Mouse (Mus musculus): ENCODE measurements around the gene C1qc. TPM values are rescaled to one million over a fixed set of nuclear protein-coding genes. Genes with fewer than 3 reads are reported as not detected.

Gene C1qc
- total RNA-seq (2021), result 10 to 100 TPM in 1 of 2 experiments, 1 to 10 TPM in 1; 7.8 to 12.1 TPM
- long read RNA-seq, experiment 1, transcript C1qc-201 (3 exons, 1,203 nt), result major isoform, 14 of 19 reads
- long read RNA-seq, experiment 1, partial matches to known transcripts, result 0 of 19 reads
- long read RNA-seq, experiment 1, other reads (novel, unspliced or antisense), result 5 of 19 reads
- long read RNA-seq, experiment 2, transcript C1qc-201 (3 exons, 1,203 nt), result major isoform, 18 of 22 reads
- long read RNA-seq, experiment 2, partial matches to known transcripts, result 0 of 22 reads
- long read RNA-seq, experiment 2, other reads (novel, unspliced or antisense), result 4 of 22 reads

- intact Hi-C loops (cut with DNase I), result no loop called here
- DNase-seq, result no peak
Observed at GRCm38 (mm10) chr4:136892811-136893210, at the start of gene C1qc. TSS of gene C1qc (minus strand) at chr4:136893065.

GRCm38 (mm10) chr4:136937935-136938334 lies 45.1 kb upstream of the C1qc start:
- intact Hi-C loops (cut with DNase I), result no loop called here
- DNase-seq, result no peak

- intact Hi-C loops (cut with DNase I), result no loop called here
- no peak for DNase-seq
Observed at GRCm38 (mm10) chr4:136937344-136937743, 44.5 kb upstream of the C1qc start.

- no peak for DNase-seq
- intact Hi-C loops (cut with DNase I), result no loop called here
Observed at GRCm38 (mm10) chr4:136934746-136935613, 42.1 kb upstream of the C1qc start.

- intact Hi-C loops (cut with DNase I), result no loop called here
- no peak for DNase-seq
Observed at GRCm38 (mm10) chr4:136930474-136930873, 37.6 kb upstream of the C1qc start.

GRCm38 (mm10) chr4:136928928-136929327 lies 36.1 kb upstream of the C1qc start:
- intact Hi-C loops (cut with DNase I), result loop anchor here (2.0 to 10.0 kb wide), 2 partner anchors 144 to 376 kb away; no protein-coding TSS in a partner anchor
- no peak for DNase-seq

GRCm38 (mm10) chr4:136925804-136926203 lies 32.9 kb upstream of the C1qc start:
- intact Hi-C loops (cut with DNase I), result loop anchor here (10.0 kb wide), 1 partner anchor 379 kb away; no protein-coding TSS in a partner anchor
- DNase-seq, result no peak

- peak; percentile 31 to 54 for DNase-seq
- intact Hi-C loops (cut with DNase I), result loop anchor here (10.0 kb wide), 1 partner anchor 380 kb away; no protein-coding TSS in a partner anchor
Observed at GRCm38 (mm10) chr4:136924529-136924928, 31.7 kb upstream of the C1qc start.

GRCm38 (mm10) chr4:136919526-136919925 lies 26.7 kb upstream of the C1qc start:
- DNase-seq, result no peak
- intact Hi-C loops (cut with DNase I), result no loop called here

- intact Hi-C loops (cut with DNase I), result no loop called here
- no peak for DNase-seq
Observed at GRCm38 (mm10) chr4:136918834-136919233, 26.0 kb upstream of the C1qc start.

- intact Hi-C loops (cut with DNase I), result no loop called here
- no peak for DNase-seq
Observed at GRCm38 (mm10) chr4:136917165-136917524, 24.3 kb upstream of the C1qc start.

GRCm38 (mm10) chr4:136916359-136917164 lies 23.7 kb upstream of the C1qc start:
- intact Hi-C loops (cut with DNase I), result no loop called here
- DNase-seq, result no peak

GRCm38 (mm10) chr4:136912841-136913240 lies 20.0 kb upstream of the C1qc start:
- DNase-seq, result no peak
- intact Hi-C loops (cut with DNase I), result no loop called here

- intact Hi-C loops (cut with DNase I), result no loop called here
- no peak for DNase-seq
Observed at GRCm38 (mm10) chr4:136911804-136912203, 18.9 kb upstream of the C1qc start.

GRCm38 (mm10) chr4:136911211-136911646 lies 18.4 kb upstream of the C1qc start:
- DNase-seq, result no peak
- intact Hi-C loops (cut with DNase I), result no loop called here

GRCm38 (mm10) chr4:136907809-136908208 lies 14.9 kb upstream of the C1qc start:
- DNase-seq, result no peak
- intact Hi-C loops (cut with DNase I), result loop anchor here (5.0 kb wide), 2 partner anchors 74 to 164 kb away; no protein-coding TSS in a partner anchor

GRCm38 (mm10) chr4:136907033-136907432 lies 14.2 kb upstream of the C1qc start:
- intact Hi-C loops (cut with DNase I), result loop anchor here (5.0 kb wide), 2 partner anchors 75 to 165 kb away; no protein-coding TSS in a partner anchor
- DNase-seq, result no peak

- DNase-seq, result no peak
- intact Hi-C loops (cut with DNase I), result loop anchor here (5.0 kb wide), 2 partner anchors 77 to 167 kb away; no protein-coding TSS in a partner anchor
Observed at GRCm38 (mm10) chr4:136904767-136905539, 12.1 kb upstream of the C1qc start.

GRCm38 (mm10) chr4:136899154-136899553 lies 6.3 kb upstream of the C1qc start:
- intact Hi-C loops (cut with DNase I), result no loop called here
- DNase-seq, result no peak

GRCm38 (mm10) chr4:136898637-136899036 lies 5.8 kb upstream of the C1qc start, which contains the start of gene C1qa:
TSS of gene C1qa (minus strand) at chr4:136898803.
- intact Hi-C loops (cut with DNase I), result no loop called here
- DNase-seq, result no peak

Measured in gastrocnemius, postnatal 36 days (tissue).